Mouse (Mus musculus) heart, postnatal 4 days (tissue): ENCODE results near the gene Gm266. TPM values are rescaled to one million over a fixed set of nuclear protein-coding genes. Genes with fewer than 3 reads are reported as not detected.

Experiments used
- DNase-seq: peaks from one replicate; pipeline ENCODE4 v3.0.0; 2021
- total RNA-seq, 2 experiments: library from RNA; stranded (reverse); gene quantifications; 2 replicates each; pipeline ENCODE4 v1.2.3; 2021

The Gm266 gene
- total RNA-seq, 2 experiments from 2014 or later = 0.88 to 1.6 TPM

GRCm38 (mm10) chr12:111434745-111435327 lies 50.8 kb downstream of the Gm266 start:
- DNase-seq = peak; percentile 65

Other genes with a start within 250 kb of the Gm266 start
- gene Amn, start 214.7 kb downstream of the Gm266 start, total RNA-seq = under 1 TPM in 1 of 2 experiments, not detected in 1; 0.43 TPM
- 100 to 1,000 TPM; 112 to 116 TPM for gene Cdc42bpb, start 108.1 kb downstream of the Gm266 start, total RNA-seq
- not detected for gene Lbhd2, start 79.0 kb downstream of the Gm266 start, total RNA-seq
- gene Exoc3l4, start 68.8 kb downstream of the Gm266 start, total RNA-seq = 1 to 10 TPM; 7.3 to 8.7 TPM
- 10 to 100 TPM; 19.1 to 23.3 TPM for gene Tnfaip2, start 43.4 kb downstream of the Gm266 start, total RNA-seq
- gene Eif5, start 52.2 kb upstream of the Gm266 start, total RNA-seq = 100 to 1,000 TPM; 240 to 258 TPM
- gene Mark3, start 88.7 kb upstream of the Gm266 start, total RNA-seq = 10 to 100 TPM; 77.5 to 79.9 TPM
- gene Ckb, start 186.5 kb upstream of the Gm266 start, total RNA-seq = 100 to 1,000 TPM; 165 to 181 TPM
- 1 to 10 TPM; 9.4 to 9.8 TPM for gene Trmt61a, start 192.3 kb upstream of the Gm266 start, total RNA-seq
- 10 to 100 TPM; 29.3 to 32.6 TPM for gene Bag5, start 227.4 kb upstream of the Gm266 start, total RNA-seq
- 10 to 100 TPM; 40.0 to 42.1 TPM for gene Apopt1, start 227.4 kb upstream of the Gm266 start, total RNA-seq